Mouse (Mus musculus): ENCODE results near the gene Gm16381. TPM values are rescaled to one million over a fixed set of nuclear protein-coding genes. Genes with fewer than 3 reads are reported as not detected.

Gene Gm16381
- total RNA-seq (2023) = not detected

GRCm38 (mm10) chr12:87644520-87644919 lies at the start of gene Gm16381:
Gm16381 (minus strand) TSS chr12:87644620.

GRCm38 (mm10) chr12:87618569-87618968 lies 25.9 kb downstream of the Gm16381 start, which contains the start of gene Gm4027:
Gm4027 (plus strand) TSS chr12:87618869.

GRCm38 (mm10) chr12:87602388-87602787 lies 42.0 kb downstream of the Gm16381 start, which contains the start of gene Oog1:
Oog1 (plus strand) TSS chr12:87602688.

Other genes with a start within 250 kb of the Gm16381 start
- 26.3 TPM for gene Slirp, start 200.7 kb downstream of the Gm16381 start, total RNA-seq (2023)
- 94.6 TPM for gene Alkbh1, start 200.6 kb downstream of the Gm16381 start, total RNA-seq (2023)
- 93.9 TPM for gene Snw1, start 172.3 kb downstream of the Gm16381 start, total RNA-seq (2023)
- not detected for gene Gm5788, start 149.9 kb downstream of the Gm16381 start, total RNA-seq (2023)
- gene Gm8300, start 130.3 kb downstream of the Gm16381 start, total RNA-seq (2023) = not detected
- gene Oog1, start 41.9 kb downstream of the Gm16381 start, total RNA-seq (2023) = not detected
- not detected for gene Gm4027, start 25.8 kb downstream of the Gm16381 start, total RNA-seq (2023)
- gene Gm21319, start 131.1 kb upstream of the Gm16381 start, total RNA-seq (2023) = not detected
- not detected for gene Gm21936, start 150.9 kb upstream of the Gm16381 start, total RNA-seq (2023)
- not detected for gene BB287469, start 172.0 kb upstream of the Gm16381 start, total RNA-seq (2023)
- gene Gm2001, start 197.7 kb upstream of the Gm16381 start, total RNA-seq (2023) = not detected
- gene Gm2016, start 229.5 kb upstream of the Gm16381 start, total RNA-seq (2023) = not detected